Mouse (Mus musculus): ENCODE results near the gene BC030867. TPM values are rescaled to one million over a fixed set of nuclear protein-coding genes. Genes with fewer than 3 reads are reported as not detected.

The BC030867 gene
- polyA plus RNA-seq, 1 experiment from 2014 or later = 2.5 TPM

Small RNA genes within 50 kb of the gene (microRNA-seq; reads per million reads assigned to microRNA genes)
- gene Mir8101 = 1.1 reads per million

Other genes with a start within 250 kb of the BC030867 start
- 60.1 and 62.9 TPM in 2 replicates for gene Mpp3, start 220.4 kb upstream of the BC030867 start, polyA plus RNA-seq (2015; fragmentation: Nextera tagmentation; extraction: Ambion mirVana)
- 0.31 and 0.43 TPM in 2 replicates for gene Cd300lg, start 207.4 kb upstream of the BC030867 start, polyA plus RNA-seq (2015; fragmentation: Nextera tagmentation; extraction: Ambion mirVana)
- 33.4 and 36.4 TPM in 2 replicates for gene Mpp2, start 160.4 kb upstream of the BC030867 start, polyA plus RNA-seq (2015; fragmentation: Nextera tagmentation; extraction: Ambion mirVana)
- not detected in 2 replicates for gene Ppy, start 147.6 kb upstream of the BC030867 start, polyA plus RNA-seq (2015; fragmentation: Nextera tagmentation; extraction: Ambion mirVana)
- not detected in 2 replicates for gene Pyy, start 141.1 kb upstream of the BC030867 start, polyA plus RNA-seq (2015; fragmentation: Nextera tagmentation; extraction: Ambion mirVana)
- gene Nags, start 103.4 kb upstream of the BC030867 start, polyA plus RNA-seq (2015; fragmentation: Nextera tagmentation; extraction: Ambion mirVana) = 0.10 and 0.30 TPM in 2 replicates
- gene Tmem101, start 92.5 kb upstream of the BC030867 start, polyA plus RNA-seq (2015; fragmentation: Nextera tagmentation; extraction: Ambion mirVana) = 45.3 and 46.5 TPM in 2 replicates
- 111 and 118 TPM in 2 replicates for gene Lsm12, start 63.6 kb upstream of the BC030867 start, polyA plus RNA-seq (2015; fragmentation: Nextera tagmentation; extraction: Ambion mirVana)
- gene G6pc3, start 59.3 kb upstream of the BC030867 start, polyA plus RNA-seq (2015; fragmentation: Nextera tagmentation; extraction: Ambion mirVana) = 38.6 and 43.3 TPM in 2 replicates
- gene Hdac5, start 18.7 kb upstream of the BC030867 start, polyA plus RNA-seq (2015; fragmentation: Nextera tagmentation; extraction: Ambion mirVana) = 90.3 and 105 TPM in 2 replicates
- gene Asb16, start 19.9 kb downstream of the BC030867 start, polyA plus RNA-seq (2015; fragmentation: Nextera tagmentation; extraction: Ambion mirVana) = 0.05 TPM in 1 of 2 replicates, not detected in the other
- 82.3 and 84.4 TPM in 2 replicates for gene Tmub2, start 36.0 kb downstream of the BC030867 start, polyA plus RNA-seq (2015; fragmentation: Nextera tagmentation; extraction: Ambion mirVana)
- 31.6 and 31.8 TPM in 2 replicates for gene Atxn7l3, start 47.7 kb downstream of the BC030867 start, polyA plus RNA-seq (2015; fragmentation: Nextera tagmentation; extraction: Ambion mirVana)
- gene Ubtf, start 70.9 kb downstream of the BC030867 start, polyA plus RNA-seq (2015; fragmentation: Nextera tagmentation; extraction: Ambion mirVana) = 82.8 and 83.9 TPM in 2 replicates
- gene Slc4a1, start 117.3 kb downstream of the BC030867 start, polyA plus RNA-seq (2015; fragmentation: Nextera tagmentation; extraction: Ambion mirVana) = 2.9 and 3.8 TPM in 2 replicates
- gene Rundc3a, start 144.5 kb downstream of the BC030867 start, polyA plus RNA-seq (2015; fragmentation: Nextera tagmentation; extraction: Ambion mirVana) = 160 and 165 TPM in 2 replicates
- 146 and 168 TPM in 2 replicates for gene Slc25a39, start 159.1 kb downstream of the BC030867 start, polyA plus RNA-seq (2015; fragmentation: Nextera tagmentation; extraction: Ambion mirVana)
- 75.2 and 82.0 TPM in 2 replicates for gene Grn, start 181.4 kb downstream of the BC030867 start, polyA plus RNA-seq (2015; fragmentation: Nextera tagmentation; extraction: Ambion mirVana)
- 28.7 and 36.4 TPM in 2 replicates for gene Fam171a2, start 198.8 kb downstream of the BC030867 start, polyA plus RNA-seq (2015; fragmentation: Nextera tagmentation; extraction: Ambion mirVana)
- gene Itga2b, start 221.2 kb downstream of the BC030867 start, polyA plus RNA-seq (2015; fragmentation: Nextera tagmentation; extraction: Ambion mirVana) = 9.0 TPM in 2 replicates

Measured in midbrain, embryonic 15.5 days (tissue).